In genomic region chr2:50573455-50573854, GRCm38 (mm10) we compare ENCODE assay signal across 25 mouse cellular contexts.
A peak's percentile ranks its signal among the peaks of the same experiment; 100 is the strongest.
DNase-seq lines count a peak whose midpoint lies in the region; ATAC-seq lines count a peak whose summit lies in the region.
"Had no signal": no experiment of that assay in that cellular context is flagged by ENCODE, and none has a peak within 500 bp of the region (broad histone marks: within the 10 kb centered on the region; RNA-seq: fewer than 3 reads in every experiment).

No protein-coding gene starts in this region.

- H3K36me3 ChIP-seq in embryonic facial prominence, embryonic 14.5 days (ENCODE audit: control insufficient read depth, insufficient read depth, low read length): no peaks in the 10 kb centered on the region
- no peaks in the 10 kb centered on the region for H3K36me3 ChIP-seq in embryonic facial prominence, embryonic 10.5 days (replicated peaks)
- no peaks in the 10 kb centered on the region for H3K36me3 ChIP-seq in lung, embryonic 16.5 days (ENCODE audit: control insufficient read depth, insufficient read depth, low read length)
- H3K36me3 ChIP-seq: embryonic facial prominence, embryonic 15.5 days; hindbrain, embryonic 12.5 days; midbrain, embryonic 13.5 days had no signal

- H3K4me2 ChIP-seq in embryonic facial prominence, embryonic 14.5 days (ENCODE audit: low read depth, low read length): no peak overlapping the region
- H3K4me2 ChIP-seq in lung, embryonic 16.5 days (ENCODE audit: low read depth, low read length): no peak overlapping the region
- H3K4me2 ChIP-seq: embryonic facial prominence, embryonic 15.5 days; hindbrain, embryonic 12.5 days; liver, embryonic 11.5 days; midbrain, embryonic 13.5 days had no signal

- peak; percentile 74 for DNase-seq in embryonic facial prominence, embryonic 14.5 days (ENCODE audit: low spot score)
- no peak for DNase-seq in embryonic facial prominence, embryonic 10.5 days (ENCODE audit: low spot score)
- DNase-seq in kidney, postnatal 10 days: peak; percentile 69
- DNase-seq in kidney, adult 9 months: no peak
- DNase-seq in lung, postnatal 36 days: no peak
- peak; percentile 7 for DNase-seq in adipocyte (ENCODE audit: low spot score)
- DNase-seq in layer of hippocampus, postnatal 25 days (ENCODE audit: extremely low spot score in 1 of 2, low spot score in 1 of 2): no peak
- DNase-seq: adrenal gland, adult 2 months; cerebellum, adult 18-20 months; cerebellum, postnatal 25 days; embryo, embryonic 11 days; gastrocnemius, adult 2 months; kidney, adult 8-10 months; liver, postnatal 0 days; right cerebral cortex, postnatal 25 days; thymus, postnatal 25 days had no signal

- no peaks in the 10 kb centered on the region for H3K9me3 ChIP-seq in embryonic facial prominence, embryonic 14.5 days (ENCODE audit: control insufficient read depth, low read length)
- no peaks in the 10 kb centered on the region for H3K9me3 ChIP-seq in embryonic facial prominence, embryonic 10.5 days
- no peaks in the 10 kb centered on the region for H3K9me3 ChIP-seq in lung, embryonic 16.5 days (ENCODE audit: control insufficient read depth, low read length)
- H3K9me3 ChIP-seq: embryonic facial prominence, embryonic 15.5 days; hindbrain, embryonic 12.5 days; midbrain, embryonic 13.5 days had no signal

- peaks cover 11% of the 10 kb centered on the region; the same call in 1 of the 2 replicates for H3K4me1 ChIP-seq in embryonic facial prominence, embryonic 14.5 days (ENCODE audit: control insufficient read depth, insufficient read depth, low read length)
- H3K4me1 ChIP-seq in embryonic facial prominence, embryonic 10.5 days: no peaks in the 10 kb centered on the region
- no peaks in the 10 kb centered on the region; the same call in 1 of the 2 replicates for H3K4me1 ChIP-seq in lung, embryonic 16.5 days (replicated peaks; ENCODE audit: control insufficient read depth, insufficient read depth, low read length)
- H3K4me1 ChIP-seq: embryonic facial prominence, embryonic 15.5 days; megakaryocyte, embryonic 14.5 days had no signal

- H3K27me3 ChIP-seq in embryonic facial prominence, embryonic 14.5 days (replicated peaks; ENCODE audit: control insufficient read depth, insufficient read depth, low read length): no peaks in the 10 kb centered on the region
- H3K27me3 ChIP-seq in embryonic facial prominence, embryonic 10.5 days (replicated peaks; ENCODE audit: low read depth, poor library complexity, severe bottlenecking): no peaks in the 10 kb centered on the region
- no peaks in the 10 kb centered on the region for H3K27me3 ChIP-seq in lung, embryonic 16.5 days (ENCODE audit: control insufficient read depth, insufficient read depth, low read depth, low read length)
- H3K27me3 ChIP-seq: embryonic facial prominence, embryonic 15.5 days; hindbrain, embryonic 12.5 days; megakaryocyte, embryonic 14.5 days; midbrain, embryonic 13.5 days; Patski had no signal

- H3K4me3 ChIP-seq in embryonic facial prominence, embryonic 14.5 days (ENCODE audit: low read depth, low read length): no peak overlapping the region
- H3K4me3 ChIP-seq in embryonic facial prominence, embryonic 10.5 days: no peak overlapping the region
- H3K4me3 ChIP-seq in lung, embryonic 16.5 days (ENCODE audit: low read length): no peak overlapping the region
- H3K4me3 ChIP-seq: embryonic facial prominence, embryonic 15.5 days; gastrocnemius, adult 2 months; hindbrain, embryonic 12.5 days; megakaryocyte, embryonic 14.5 days; midbrain, embryonic 13.5 days had no signal

- 47% methylated on average over 3 of the region's 3 CpGs for WGBS in embryonic facial prominence, embryonic 14.5 days
- WGBS in embryonic facial prominence, embryonic 10.5 days: 82% methylated on average over 3 of the region's 3 CpGs
- WGBS in lung, embryonic 16.5 days: 27% methylated on average over 3 of the region's 3 CpGs

- H3K27ac ChIP-seq in embryonic facial prominence, embryonic 14.5 days (replicated peaks; ENCODE audit: low read depth, low read length): no peak overlapping the region
- H3K27ac ChIP-seq in embryonic facial prominence, embryonic 10.5 days (replicated peaks): no peak overlapping the region
- H3K27ac ChIP-seq in lung, embryonic 16.5 days (ENCODE audit: low read length): no peak overlapping the region
- H3K27ac ChIP-seq: embryonic facial prominence, embryonic 15.5 days; gastrocnemius, adult 2 months; hindbrain, embryonic 12.5 days; midbrain, embryonic 13.5 days had no signal

- ATAC-seq in embryonic facial prominence, embryonic 14.5 days (ENCODE audit: low read depth): 0 out of 2 replicates have a peak, but pooled peaks have one; percentile 18
- ATAC-seq in lung, embryonic 16.5 days (ENCODE audit: low read depth): peak; percentile 65
- ATAC-seq: forebrain, embryonic 14.5 days; inflammation-experienced regulatory T-cells, adult 6 months; liver, postnatal 0 days; midbrain, embryonic 13.5 days; Patski had no signal

- no peak overlapping the region for H3K9ac ChIP-seq in embryonic facial prominence, embryonic 14.5 days (ENCODE audit: low read depth, low read length)
- no peak overlapping the region for H3K9ac ChIP-seq in lung, embryonic 16.5 days (ENCODE audit: low read length)
- H3K9ac ChIP-seq: embryonic facial prominence, embryonic 15.5 days; hindbrain, embryonic 12.5 days; liver, postnatal 0 days; midbrain, embryonic 13.5 days had no signal

Comparison
In these comparisons a context has a peak if more than half of its experiments do, and no peak if none do; other contexts are left out.
1. DNase-seq: peak in embryonic facial prominence, embryonic 14.5 days (single experiment), kidney, postnatal 10 days (single experiment) and adipocyte (single experiment); none in embryonic facial prominence, embryonic 10.5 days (single experiment), kidney, adult 9 months (single experiment), lung, postnatal 36 days (single experiment) and layer of hippocampus, postnatal 25 days (0 of 2).